Mouse (Mus musculus) lung, adult 2 months (tissue): ENCODE measurements around the gene Ccdc137. TPM values are rescaled to one million over a fixed set of nuclear protein-coding genes. Genes with fewer than 3 reads are reported as not detected.

Experiments
- DNase-seq: peaks from one replicate; pipeline ENCODE4 v3.0.0; 2022
- H3K4me1 ChIP-seq: fragments of 200-500 bp; 2 replicates; pipeline ENCODE4 v1.6.1; 2011; ENCODE audit warnings: low read length; ENCODE audit not compliant: control insufficient read depth, insufficient read depth
- H3K4me3 ChIP-seq: fragments of 200-500 bp; replicated peaks from 2 replicates; pipeline ENCODE3; 2011; ENCODE audit warnings: low read depth, mild to moderate bottlenecking, control low read depth, low read length; ENCODE audit errors: extremely low read depth
- CTCF ChIP-seq: fragments of 200-500 bp; IDR thresholded peaks from 2 replicates; pipeline ENCODE4 v1.5.1; 2011; ENCODE audit warnings: mild to moderate bottlenecking, low read length, control low read depth; ENCODE audit not compliant: insufficient read depth
- POLR2A ChIP-seq: fragments of 200-500 bp; IDR thresholded peaks from 2 replicates; pipeline ENCODE4 v1.6.1; 2011; ENCODE audit warnings: low read depth, mild to moderate bottlenecking, control low read depth, low read length, borderline replicate concordance; ENCODE audit errors: extremely low read depth
- WGBS: fragments of 180-500 bp; shearing (Covaris S2); methylation state at CpG from one replicate; pipeline ENCODE4 v1.1.7; 2018; 5-methylcytosine and 5-hydroxymethylcytosine counted together
- polyA plus RNA-seq: library from polyadenylated mRNA; depleted of rRNA; stranded (reverse); fragments of >200 nt; gene quantifications from 2 replicates; pipeline ENCODE4 v1.2.3, GENCODE M21; 2012

The Ccdc137 gene
- polyA plus RNA-seq, 1 experiment = 14.5 TPM

DNA sequence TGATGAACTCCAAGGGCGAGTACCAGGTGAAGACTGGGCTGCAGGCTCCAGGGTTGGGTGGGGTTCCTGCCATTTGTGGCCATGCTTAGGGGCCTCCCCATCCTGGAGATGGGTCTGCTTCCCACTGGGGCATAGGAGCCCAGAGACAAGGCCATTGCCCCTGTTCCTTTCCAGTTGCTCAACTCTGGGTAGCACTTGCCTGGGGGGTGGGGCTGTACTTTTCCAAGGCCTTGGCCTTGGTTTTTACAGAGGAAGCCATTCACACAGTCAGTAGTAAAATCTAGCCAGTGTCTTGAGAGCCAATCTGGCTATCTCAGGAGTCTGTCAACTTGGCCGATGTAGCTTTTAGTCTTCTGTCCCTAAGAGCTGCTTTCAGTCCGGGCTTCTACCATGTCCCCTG is 39.5 kb downstream of the Ccdc137 start:
- DNase-seq = no peak
- 89% methylated on average over 3 of the region's 3 CpGs for WGBS
- no peak for TF ChIP-seq CTCF
- no peak for TF ChIP-seq POLR2A
- Histone ChIP-seq H3K4me1 (peaks cover 4% of the 10 kb centered on the region; the same call in 1 of the 2 replicates), H3K4me3 (no peak overlapping the region)

DNA sequence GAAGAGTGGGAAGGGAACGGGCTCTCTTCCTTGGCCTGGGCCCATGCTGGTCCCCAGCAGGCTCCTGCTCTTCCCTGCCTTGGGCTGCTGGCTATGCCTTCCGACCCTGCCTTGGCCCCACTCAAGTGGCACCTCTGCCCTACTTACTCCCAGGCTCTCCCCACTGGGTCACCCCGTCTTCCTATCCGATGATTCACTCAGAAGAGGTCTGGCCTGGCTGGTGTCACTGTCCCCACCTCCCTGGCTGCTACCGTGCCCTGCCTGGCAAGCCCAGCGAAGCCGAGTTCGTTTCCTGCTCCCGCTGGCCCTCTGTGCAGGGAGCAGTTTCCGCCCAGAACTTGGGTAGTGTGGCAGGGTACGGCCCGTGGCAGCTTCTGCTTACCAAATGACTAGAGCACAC is 40.3 kb downstream of the Ccdc137 start:
- Histone ChIP-seq H3K4me3 (no peak overlapping the region), H3K4me1 (peaks cover 3% of the 10 kb centered on the region; the same call in 1 of the 2 replicates)
- DNase-seq = no peak
- TF ChIP-seq POLR2A (no peak), CTCF (no peak)
- 88% methylated on average over 12 of the region's 12 CpGs for WGBS

DNA sequence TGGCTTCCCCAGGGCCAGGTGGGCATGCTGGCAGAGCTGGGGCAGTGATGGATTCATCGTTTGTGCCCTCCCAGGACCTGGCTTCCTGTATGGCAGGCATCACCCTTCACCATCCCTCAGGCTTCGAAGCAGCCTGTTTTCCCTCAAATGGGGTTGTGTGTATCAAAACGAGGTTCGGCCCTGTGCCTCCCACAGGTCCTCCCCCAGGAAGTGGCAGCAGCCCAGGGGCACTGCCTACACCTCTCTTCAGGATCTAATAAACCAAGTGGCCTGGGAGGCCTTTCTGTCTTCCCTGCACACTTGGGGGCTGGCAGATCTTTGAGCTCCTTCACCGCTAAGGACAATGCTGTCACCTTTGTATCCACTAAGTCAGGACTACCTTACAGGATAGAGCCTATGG is 41.0 kb downstream of the Ccdc137 start:
- Histone ChIP-seq H3K4me1 (peaks cover 3% of the 10 kb centered on the region; the same call in 1 of the 2 replicates), H3K4me3 (no peak overlapping the region)
- WGBS = 81% methylated on average over 5 of the region's 5 CpGs
- no peak for DNase-seq
- TF ChIP-seq POLR2A = no peak
- no peak for TF ChIP-seq CTCF

DNA sequence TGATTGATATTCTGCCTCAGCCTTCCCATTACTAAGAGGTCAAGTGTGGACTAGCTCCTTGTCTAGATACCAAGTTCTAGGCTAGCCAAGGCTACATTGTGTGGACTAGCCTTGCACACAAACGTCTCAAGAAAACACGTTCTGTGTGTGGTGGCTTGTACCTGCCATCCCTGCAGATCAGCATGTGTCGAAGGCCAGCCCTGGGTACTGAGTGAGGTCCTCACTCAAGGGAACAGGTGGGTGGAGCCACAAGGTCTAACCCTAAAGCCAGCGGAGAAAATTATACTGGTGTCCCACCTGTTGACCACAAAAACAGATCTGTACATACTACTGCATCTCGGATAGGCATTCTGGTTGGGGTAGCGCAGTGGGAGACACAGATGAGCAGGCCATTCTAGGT is 42.0 kb downstream of the Ccdc137 start:
- WGBS = 63% methylated on average over 6 of the region's 6 CpGs
- H3K4me3 ChIP-seq = no peak overlapping the region
- peaks cover 3% of the 10 kb centered on the region; the same call in 1 of the 2 replicates for H3K4me1 ChIP-seq
- no peak for DNase-seq
- no peak for TF ChIP-seq CTCF
- TF ChIP-seq POLR2A = no peak

DNA sequence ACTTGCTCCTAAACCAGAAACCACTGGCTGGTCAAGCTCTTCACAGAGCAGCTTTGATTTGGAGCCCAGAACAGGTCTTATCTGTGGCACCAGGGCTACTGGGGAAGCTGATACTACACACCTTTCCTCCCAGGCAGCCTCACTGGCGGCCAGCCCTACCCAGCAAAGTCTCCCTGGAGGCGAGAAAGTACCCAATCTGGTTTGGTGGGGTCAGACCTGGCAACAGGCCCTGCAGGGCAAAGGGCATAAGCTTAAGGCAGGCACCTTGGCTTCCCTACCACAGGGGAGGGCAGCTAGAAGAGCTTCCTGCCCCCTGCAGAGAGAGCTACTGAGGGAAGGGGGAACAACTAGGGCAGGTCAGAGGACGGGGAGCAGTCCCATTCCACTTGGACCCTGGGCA is 42.4 kb downstream of the Ccdc137 start:
- peak; percentile 44; the same call in 1 of the 2 replicates for TF ChIP-seq POLR2A
- no peak for TF ChIP-seq CTCF
- Histone ChIP-seq H3K4me3 (no peak overlapping the region), H3K4me1 (peaks cover 3% of the 10 kb centered on the region; the same call in 1 of the 2 replicates)
- DNase-seq = peak; percentile 72
- 10% methylated on average over 3 of the region's 3 CpGs for WGBS

DNA sequence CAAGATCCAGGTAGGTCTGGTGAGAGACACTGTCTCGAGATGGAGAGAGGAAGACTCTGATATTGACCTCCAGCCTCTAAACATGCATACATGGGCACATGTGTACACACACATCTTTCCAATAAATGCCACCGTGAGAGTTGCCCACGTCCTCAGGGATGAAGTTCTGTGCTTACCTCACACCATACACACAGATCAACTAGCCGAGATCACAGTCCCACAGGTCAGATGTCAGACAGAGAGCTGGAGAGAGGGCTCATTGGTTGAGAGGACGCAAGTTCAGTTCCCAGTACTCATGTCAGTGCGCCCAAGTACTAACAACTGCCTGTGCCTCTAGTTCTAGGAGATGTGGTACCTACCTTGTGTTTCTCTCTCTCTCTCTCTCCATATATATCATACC is 43.1 kb downstream of the Ccdc137 start:
- no peak overlapping the region for H3K4me3 ChIP-seq
- no peak for DNase-seq
- 47% methylated on average over 6 of the region's 6 CpGs for WGBS
- no peak for TF ChIP-seq POLR2A
- no peak for TF ChIP-seq CTCF
- H3K4me1 ChIP-seq = peaks cover 3% of the 10 kb centered on the region; the same call in 1 of the 2 replicates

DNA sequence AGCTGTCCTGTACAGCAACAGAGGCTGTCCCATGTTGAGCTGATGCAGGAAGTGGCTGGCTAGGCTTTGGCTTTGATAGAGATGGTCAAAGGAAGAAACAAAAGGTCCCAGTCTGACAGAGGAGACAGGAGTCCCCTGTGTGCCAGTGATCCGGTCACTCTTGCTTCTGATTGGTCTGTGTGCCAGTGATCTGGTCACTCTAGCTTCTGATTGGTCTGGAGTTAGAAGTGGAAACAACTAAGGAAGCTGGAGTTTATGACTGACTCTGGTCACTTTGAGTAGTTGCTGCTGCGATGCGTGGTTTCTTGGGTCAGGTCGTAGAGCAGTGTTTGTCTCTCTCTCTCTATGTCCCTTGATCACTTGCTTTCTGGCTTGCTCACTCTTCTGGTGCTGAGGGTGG is 43.8 kb downstream of the Ccdc137 start:
- TF ChIP-seq POLR2A (0 out of 2 replicates have a peak, but pooled peaks have one; percentile 8), CTCF (no peak)
- 77% methylated on average over 4 of the region's 4 CpGs for WGBS
- H3K4me1 ChIP-seq = peaks cover 3% of the 10 kb centered on the region; the same call in 1 of the 2 replicates
- no peak overlapping the region for H3K4me3 ChIP-seq
- DNase-seq = no peak

DNA sequence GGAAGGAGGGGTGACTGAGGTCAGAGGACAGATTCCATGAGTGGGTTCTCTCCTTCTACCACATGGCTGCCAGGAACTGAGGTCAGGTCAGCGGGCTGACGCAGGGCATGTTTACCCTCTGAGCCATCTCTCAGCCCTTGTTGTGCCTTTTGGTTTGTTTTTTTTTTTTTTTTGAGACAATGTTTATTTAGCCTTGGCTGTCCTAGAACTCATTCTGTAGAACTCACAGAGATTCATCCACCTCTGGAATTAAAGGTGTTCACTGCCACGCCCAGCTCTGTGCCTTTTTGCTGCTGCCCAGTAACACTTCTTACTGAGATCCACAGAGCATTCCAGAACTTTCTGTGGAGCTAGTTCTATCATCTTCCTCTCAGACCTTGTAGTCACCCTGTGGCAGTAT is 47.7 kb downstream of the Ccdc137 start:
- WGBS = 76% methylated on average over 3 of the region's 3 CpGs
- TF ChIP-seq CTCF = no peak
- TF ChIP-seq POLR2A = no peak
- DNase-seq = no peak
- Histone ChIP-seq H3K4me3 (no peak overlapping the region), H3K4me1 (peaks cover 7% of the 10 kb centered on the region)

DNA sequence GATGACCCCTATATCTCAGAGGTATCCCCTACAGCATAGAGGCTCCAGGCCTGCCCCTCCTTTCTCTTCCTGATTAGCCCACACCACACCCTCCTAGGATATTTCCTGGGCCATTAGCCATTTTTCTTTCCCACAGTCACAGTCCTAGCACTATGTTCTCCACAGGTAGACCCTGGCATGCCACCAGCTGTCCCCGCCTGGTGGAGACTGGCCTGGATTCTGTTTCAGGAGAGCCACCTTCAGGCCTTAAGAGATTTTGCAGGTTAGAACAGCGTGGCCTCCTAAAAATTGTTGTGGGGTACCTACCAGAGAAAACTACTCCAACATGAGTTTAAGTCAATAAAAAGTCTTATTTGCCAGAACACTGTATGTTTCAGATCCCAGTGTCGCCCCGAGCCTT is 49.0 kb downstream of the Ccdc137 start:
- Histone ChIP-seq H3K4me1 (peaks cover 7% of the 10 kb centered on the region), H3K4me3 (no peak overlapping the region)
- no peak for DNase-seq
- 55% methylated on average over 4 of the region's 4 CpGs for WGBS
- TF ChIP-seq POLR2A (no peak), CTCF (peak; percentile 44; the same call in 1 of the 2 replicates)

DNA sequence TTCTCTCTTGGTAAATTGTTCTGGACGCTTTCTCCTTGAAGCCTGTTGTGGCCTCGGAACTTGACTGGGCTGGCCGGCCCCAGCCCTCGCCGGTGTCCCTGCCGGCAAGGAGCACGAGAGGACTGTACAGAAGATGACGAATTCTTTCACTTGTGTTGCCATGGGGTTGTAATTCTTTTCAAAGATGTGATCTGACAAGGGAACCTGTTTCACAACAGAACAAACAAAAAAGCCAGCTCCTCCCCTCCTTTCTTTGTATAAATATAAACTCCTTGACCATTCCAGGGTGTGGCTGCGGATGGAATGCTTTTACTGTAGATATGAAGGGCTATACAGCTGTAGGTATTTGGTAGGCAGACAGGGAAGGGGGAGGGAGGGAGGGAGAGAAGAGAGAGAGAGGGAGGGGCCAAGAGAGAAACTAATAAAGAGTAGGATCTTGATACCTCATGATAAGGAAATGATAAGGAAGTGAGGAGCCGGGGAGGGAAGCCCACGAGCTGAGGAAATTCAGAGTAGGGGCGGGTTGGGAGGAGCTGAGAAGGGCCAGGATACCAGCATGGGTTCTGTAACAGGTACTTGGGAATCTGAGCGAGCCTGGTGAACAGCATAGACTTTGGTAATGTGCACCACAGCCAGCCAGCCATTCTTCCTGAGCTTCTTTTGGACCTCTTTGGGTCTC is 49.8 kb downstream of the Ccdc137 start:
- TF ChIP-seq POLR2A (no peak), CTCF (no peak)
- H3K4me1 ChIP-seq = peaks cover 7% of the 10 kb centered on the region
- DNase-seq = peak; percentile 56
- WGBS = 43% methylated on average over 13 of the region's 13 CpGs
- no peak overlapping the region for H3K4me3 ChIP-seq

DNA sequence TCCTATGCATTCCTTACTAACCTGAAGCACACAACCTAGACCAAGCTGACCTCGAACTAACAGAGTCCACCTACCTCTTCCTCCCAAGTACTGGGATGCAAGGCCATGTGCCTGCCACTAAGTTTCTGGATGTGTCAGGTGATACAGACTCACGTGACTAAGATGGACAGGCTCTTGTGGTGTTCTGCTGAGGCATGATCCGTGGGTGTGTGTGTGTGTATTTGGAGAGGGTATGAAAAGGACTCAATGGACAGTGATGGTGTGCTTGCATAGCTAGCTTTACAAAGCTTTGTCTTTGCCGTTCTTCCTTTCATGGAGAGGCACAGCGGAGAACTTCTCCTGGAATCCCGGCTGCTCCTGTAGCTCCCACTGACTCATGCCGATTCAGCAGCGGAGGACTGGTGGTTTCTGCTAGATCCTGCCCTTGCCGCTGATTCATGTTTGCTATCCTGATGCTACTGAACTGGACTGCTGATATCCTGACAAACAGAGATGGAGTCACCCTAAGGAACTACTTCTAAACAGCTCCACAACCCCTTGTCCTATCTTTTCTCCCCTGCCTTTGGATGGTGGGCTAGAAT is 50.5 kb downstream of the Ccdc137 start:
- Histone ChIP-seq H3K4me1 (peaks cover 7% of the 10 kb centered on the region), H3K4me3 (no peak overlapping the region)
- no peak for TF ChIP-seq POLR2A
- TF ChIP-seq CTCF = no peak
- 64% methylated on average over 9 of the region's 9 CpGs for WGBS
- no peak for DNase-seq
